Mouse (Mus musculus) lung, postnatal 0 days (tissue): ENCODE measurements around the gene Ranbp3l. TPM values are rescaled to one million over a fixed set of nuclear protein-coding genes. Genes with fewer than 3 reads are reported as not detected.

Experiments
- ATAC-seq: fragments of 200-750 bp; cut with Nextera tagmentation; 2 replicates; pipeline ENCODE4 v1.8.0; 2017; ENCODE audit warnings: moderate library complexity
- DNase-seq: peaks from one replicate; pipeline ENCODE4 v3.0.0-alpha.2; 2016; ENCODE audit warnings: low spot score
- H3K27ac ChIP-seq: fragments of 300-500 bp; sonication (generic); 2 replicates; pipeline ENCODE4 v1.5.1; 2014; ENCODE audit warnings: antibody characterized with exemption, mild to moderate bottlenecking, low read length, mixed read lengths
- H3K27me3 ChIP-seq: fragments of 300-500 bp; sonication (generic); replicated peaks from 2 replicates; pipeline ENCODE4 v1.6.1; 2014; ENCODE audit warnings: low read length, mixed read lengths; ENCODE audit not compliant: insufficient read depth
- H3K36me3 ChIP-seq: fragments of 300-500 bp; sonication (generic); 2 replicates; pipeline ENCODE4 v1.6.1; 2014; ENCODE audit warnings: low read length, mixed read lengths; ENCODE audit not compliant: insufficient read depth
- H3K4me1 ChIP-seq: fragments of 300-500 bp; sonication (generic); 2 replicates; pipeline ENCODE4 v1.6.1; 2014; ENCODE audit warnings: antibody characterized with exemption, low read depth, low read length, mixed read lengths; ENCODE audit not compliant: insufficient read depth
- H3K4me2 ChIP-seq: fragments of 300-500 bp; sonication (generic); replicated peaks from 2 replicates; pipeline ENCODE4 v1.6.1; 2014; ENCODE audit warnings: low read depth, mild to moderate bottlenecking, low read length, moderate library complexity, mixed read lengths
- H3K4me3 ChIP-seq: fragments of 300-500 bp; sonication (generic); 2 replicates; pipeline ENCODE4 v1.5.1; 2014; ENCODE audit warnings: low read depth, low read length
- H3K9ac ChIP-seq: fragments of 300-500 bp; sonication (generic); replicated peaks from 2 replicates; pipeline ENCODE4 v1.6.1; 2014; ENCODE audit warnings: low read depth, mild to moderate bottlenecking
- H3K9me3 ChIP-seq: fragments of 300-500 bp; sonication (generic); 2 replicates; pipeline ENCODE4 v1.6.1; 2016; ENCODE audit warnings: low read length, mixed read lengths
- CTCF ChIP-seq: IDR thresholded peaks from 2 replicates; pipeline ENCODE4 v1.5.1; 2016; ENCODE audit warnings: antibody characterized with exemption, mild to moderate bottlenecking
- EP300 ChIP-seq: IDR thresholded peaks from 2 replicates; pipeline ENCODE4 v1.6.1; 2016; ENCODE audit warnings: antibody characterized with exemption, mild to moderate bottlenecking, control low read depth
- WGBS: fragments of 180-500 bp; shearing (Covaris S2); extraction: QIAGEN DNeasy Blood & Tissue Kit; methylation state at CpG from one replicate; pipeline ENCODE4 v1.1.7; 2014; 5-methylcytosine and 5-hydroxymethylcytosine counted together
- polyA plus RNA-seq: library from polyadenylated mRNA; unstranded; fragments of >200 nt; fragmentation: Nextera tagmentation; extraction: Ambion mirVana; gene quantifications from 2 replicates; pipeline ENCODE4 v1.2.1, GENCODE M21; 2015

Ranbp3l gene
- polyA plus RNA-seq, 1 experiment from 2014 or later: 0.37 TPM

DNA sequence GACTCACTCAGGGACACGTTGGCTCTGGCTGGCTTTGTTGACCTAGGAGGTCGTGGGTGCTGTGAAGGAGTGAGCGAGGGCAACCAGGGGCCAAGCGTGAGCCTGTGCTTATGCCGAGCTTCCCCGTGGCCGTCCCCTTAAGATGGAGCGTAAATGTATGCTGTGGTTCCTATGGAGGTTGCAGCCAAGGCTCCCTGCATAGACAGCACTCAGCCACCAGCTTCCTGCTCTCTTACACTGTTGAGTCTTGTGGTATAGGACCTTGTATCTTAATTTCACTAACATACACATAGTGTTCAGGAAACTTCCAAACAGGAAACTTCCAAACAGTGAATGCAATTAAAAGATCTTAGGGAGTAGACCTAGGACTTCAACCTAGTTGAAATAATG is 120.9 kb downstream of the Ranbp3l start:
- no peak overlapping the region for H3K27ac ChIP-seq

DNA sequence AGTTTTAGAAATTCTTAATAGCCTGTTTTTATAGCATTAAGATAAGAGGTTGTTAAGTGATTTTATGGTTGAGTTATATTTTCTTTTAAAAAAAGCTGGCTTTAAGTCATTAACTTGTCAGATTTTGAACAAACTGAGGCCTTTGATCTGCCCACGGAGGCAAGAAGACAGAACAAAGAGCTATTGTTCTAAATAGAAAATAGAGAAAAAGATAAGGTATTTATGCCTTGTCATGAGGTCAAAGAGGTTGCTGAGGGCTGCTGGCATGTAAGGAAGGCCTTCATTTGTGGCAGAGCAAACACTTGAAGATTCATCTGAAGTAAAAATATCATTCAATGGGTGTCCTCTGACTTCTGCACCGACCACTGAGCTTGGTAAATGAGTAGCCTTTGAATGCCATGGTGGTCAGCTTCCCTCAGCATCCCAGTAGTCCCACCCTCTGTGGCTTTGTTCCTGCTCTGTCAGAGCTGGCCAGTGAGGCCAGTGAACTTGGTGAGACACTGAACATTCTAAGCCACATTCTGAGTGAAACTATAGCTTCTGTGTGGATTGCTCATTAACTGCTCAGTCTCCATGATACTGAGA is 121.5 kb downstream of the Ranbp3l start:
- DNase-seq (no peak), ATAC-seq (no peak)
- TF ChIP-seq EP300 (no peak), CTCF (no peak)
- H3K4me1 ChIP-seq: 0 out of 2 replicates have a peak, but pooled peaks cover 6% of the 10 kb centered on the region
- H3K27me3 ChIP-seq: no peaks in the 10 kb centered on the region
- H3K36me3 ChIP-seq: no peaks in the 10 kb centered on the region
- WGBS: 9% methylated on average over 2 of the region's 2 CpGs
- no peak overlapping the region for H3K4me3 ChIP-seq
- H3K9ac ChIP-seq: no peak overlapping the region
- H3K27ac ChIP-seq: no peak overlapping the region
- no peaks in the 10 kb centered on the region for H3K9me3 ChIP-seq
- no peak overlapping the region for H3K4me2 ChIP-seq

More for the DNA sequence above, 120.9 kb downstream of the Ranbp3l start:
- no peak overlapping the region for H3K9ac ChIP-seq
- no peaks in the 10 kb centered on the region for H3K9me3 ChIP-seq
- no peak overlapping the region for H3K4me2 ChIP-seq
- TF ChIP-seq EP300 (no peak), CTCF (no peak)
- H3K27me3 ChIP-seq: no peaks in the 10 kb centered on the region
- H3K4me1 ChIP-seq: 0 out of 2 replicates have a peak, but pooled peaks cover under 1% of the 10 kb centered on the region
- no peak for ATAC-seq
- H3K36me3 ChIP-seq: no peaks in the 10 kb centered on the region
- WGBS: 46% methylated on average over 8 of the region's 8 CpGs
- H3K4me3 ChIP-seq: no peak overlapping the region
- DNase-seq: no peak

DNA sequence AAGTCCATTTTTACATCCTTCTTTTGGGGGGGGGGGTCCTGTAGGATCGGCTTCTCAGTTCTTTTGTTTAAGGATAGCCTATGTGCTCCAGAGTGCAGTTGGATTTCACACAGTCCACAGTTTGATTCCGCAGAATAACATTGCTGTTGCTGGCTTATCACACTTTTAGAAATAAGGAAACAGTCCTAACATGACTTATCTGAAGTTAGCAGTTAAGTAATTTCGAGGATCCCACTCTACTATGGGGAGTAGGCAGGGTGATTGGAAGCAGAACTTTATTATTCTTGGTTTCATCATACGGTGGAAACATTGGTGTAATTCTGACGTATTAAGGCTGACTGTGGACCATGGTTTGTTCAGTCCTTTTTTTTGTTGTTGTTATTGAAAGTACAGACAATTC is 122.9 kb downstream of the Ranbp3l start:
- no peak for TF ChIP-seq CTCF
- TF ChIP-seq EP300: no peak
- Histone ChIP-seq H3K4me2 (no peak overlapping the region), H3K4me3 (no peak overlapping the region), H3K9me3 (no peaks in the 10 kb centered on the region), H3K27ac (peak overlapping the region; percentile 35; the same call in 1 of the 2 replicates), H3K4me1 (0 out of 2 replicates have a peak, but pooled peaks cover 7% of the 10 kb centered on the region), H3K36me3 (no peaks in the 10 kb centered on the region), H3K27me3 (no peaks in the 10 kb centered on the region), H3K9ac (no peak overlapping the region)
- ATAC-seq: no peak
- WGBS: 69% methylated on average over 5 of the region's 5 CpGs
- no peak for DNase-seq

DNA sequence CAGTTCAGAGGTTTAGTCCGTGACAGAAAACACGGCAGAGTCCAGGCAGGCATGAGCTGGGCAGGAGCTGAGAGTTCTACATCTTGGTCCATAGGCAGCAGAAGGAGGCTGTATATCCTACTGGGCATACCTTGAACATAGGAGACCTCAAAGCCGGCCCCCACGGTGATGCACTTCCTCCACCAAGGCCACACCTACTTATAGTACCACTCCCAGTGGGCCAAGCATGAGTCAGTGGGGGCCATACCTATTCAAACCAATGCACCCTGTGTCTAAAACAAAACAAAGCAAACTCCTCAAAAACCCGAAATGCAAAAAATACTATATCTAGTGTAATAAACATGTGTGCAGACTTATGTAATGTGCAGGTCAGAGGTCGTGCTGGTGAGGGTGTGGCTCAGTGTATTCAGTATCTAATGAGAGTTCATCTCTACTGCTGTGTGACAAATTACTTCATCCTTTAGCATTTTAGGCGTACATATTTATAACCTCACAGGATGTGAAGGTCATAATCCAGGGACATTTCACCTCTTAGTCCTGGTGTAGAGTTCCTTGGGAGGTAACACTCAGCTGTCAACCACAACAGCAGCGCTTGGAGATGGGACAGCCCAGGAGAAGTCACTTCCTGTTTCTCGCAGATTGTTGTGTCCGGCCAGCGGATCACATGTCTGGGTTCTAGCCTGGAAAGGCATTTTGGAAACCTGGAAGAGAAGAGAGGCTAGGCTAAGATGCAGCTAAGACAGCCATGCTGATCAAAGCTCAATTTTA is 126.0 kb downstream of the Ranbp3l start:
- Histone ChIP-seq H3K9me3 (no peaks in the 10 kb centered on the region), H3K27me3 (no peaks in the 10 kb centered on the region), H3K27ac (0 out of 2 replicates have a peak overlapping the region, but pooled peaks have one; percentile 14), H3K4me3 (no peak overlapping the region), H3K4me1 (0 out of 2 replicates have a peak, but pooled peaks cover 7% of the 10 kb centered on the region), H3K9ac (no peak overlapping the region), H3K4me2 (peak overlapping the region; percentile 35), H3K36me3 (no peaks in the 10 kb centered on the region)
- ATAC-seq (peak; percentile 55), DNase-seq (no peak)
- WGBS: 54% methylated on average over 11 of the region's 11 CpGs
- no peak for TF ChIP-seq CTCF
- TF ChIP-seq EP300: no peak

DNA sequence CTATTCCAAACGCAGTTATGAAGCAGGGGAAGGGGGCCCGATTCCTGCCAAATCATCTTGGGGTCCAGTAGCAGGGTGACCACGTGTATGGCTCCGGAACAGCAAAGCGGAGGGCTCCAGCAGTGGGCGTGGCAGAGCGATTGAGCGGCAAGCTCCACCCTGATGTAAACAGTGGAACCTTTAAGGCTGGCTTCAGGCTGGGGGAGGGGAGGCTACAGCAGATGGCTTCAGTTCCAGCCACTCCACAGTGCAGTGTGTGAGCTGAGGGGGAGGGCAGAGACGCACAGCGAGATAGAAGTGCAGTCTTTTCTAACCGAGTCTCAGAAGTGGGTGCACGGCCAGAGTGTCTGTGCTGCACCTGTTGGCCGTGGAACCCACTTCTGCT is 126.6 kb downstream of the Ranbp3l start:
- ATAC-seq: peak; percentile 91
- H3K9ac ChIP-seq: no peak overlapping the region
- peak overlapping the region; percentile 35 for H3K4me2 ChIP-seq
- no peaks in the 10 kb centered on the region for H3K27me3 ChIP-seq
- TF ChIP-seq EP300 (0 out of 2 replicates have a peak, but pooled peaks have one; percentile 9), CTCF (no peak)
- H3K4me1 ChIP-seq: 0 out of 2 replicates have a peak, but pooled peaks cover 7% of the 10 kb centered on the region
- no peak overlapping the region for H3K27ac ChIP-seq
- no peak overlapping the region for H3K4me3 ChIP-seq
- H3K9me3 ChIP-seq: no peaks in the 10 kb centered on the region
- peak; percentile 82 for DNase-seq
- 8% methylated on average over 13 of the region's 13 CpGs for WGBS
- H3K36me3 ChIP-seq: no peaks in the 10 kb centered on the region

DNA sequence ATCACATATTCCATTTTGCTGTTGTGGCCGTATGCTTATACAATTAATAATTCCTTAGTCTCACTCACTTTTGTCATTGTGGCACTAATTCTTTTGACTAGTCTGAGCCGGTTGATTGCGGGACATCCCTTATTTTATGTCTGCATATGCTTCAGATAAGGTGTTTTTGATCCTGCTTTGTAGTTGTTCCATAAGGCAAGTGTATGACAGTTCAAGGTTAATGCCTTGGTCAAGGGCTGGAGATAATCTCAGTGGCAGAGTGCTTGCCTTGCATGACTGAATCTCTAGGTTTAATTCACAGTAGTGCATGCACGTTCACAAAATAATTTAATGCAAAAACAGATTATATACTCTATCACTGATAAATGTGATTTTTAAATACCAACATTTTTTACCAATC is 129.1 kb downstream of the Ranbp3l start:
- H3K9me3 ChIP-seq: no peaks in the 10 kb centered on the region
- no peak overlapping the region for H3K4me3 ChIP-seq
- no peak for DNase-seq
- no peak for ATAC-seq
- no peak overlapping the region for H3K9ac ChIP-seq
- H3K27me3 ChIP-seq: no peaks in the 10 kb centered on the region
- no peak overlapping the region for H3K4me2 ChIP-seq
- 88% methylated on average over 4 of the region's 4 CpGs for WGBS
- no peaks in the 10 kb centered on the region for H3K36me3 ChIP-seq
- TF ChIP-seq EP300: no peak
- TF ChIP-seq CTCF: no peak
- 0 out of 2 replicates have a peak, but pooled peaks cover 7% of the 10 kb centered on the region for H3K4me1 ChIP-seq
- H3K27ac ChIP-seq: no peak overlapping the region
